Mouse (Mus musculus) embryonic facial prominence, embryonic 11.5 days (tissue): ENCODE measurements at regions not wholly inside any gene's neighbourhood (a gene's known extent, or its start where the extent isn't known, plus 50 kb on each side); places are given as distances from the start of the nearest gene placed in this dataset.

Source experiments
- ATAC-seq: fragments of 200-750 bp; cut with Nextera tagmentation; replicated peaks from 2 replicates; pipeline ENCODE4 v1.8.0; 2017; ENCODE audit warnings: low read depth; ENCODE audit not compliant: insufficient number of reproducible peaks, low FRiP score, low TSS enrichment
- DNase-seq: peaks from one replicate; pipeline ENCODE4 v3.0.0-alpha.2; 2015; ENCODE audit warnings: low spot score
- H3K27ac ChIP-seq: fragments of 300-500 bp; sonication (generic); replicated peaks from 2 replicates; pipeline ENCODE4 v1.5.1; 2014; ENCODE audit warnings: mild to moderate bottlenecking, low read depth, low read length, control low read depth
- H3K27me3 ChIP-seq: fragments of 300-500 bp; sonication (generic); 2 replicates; pipeline ENCODE4 v1.6.1; 2014; ENCODE audit warnings: mild to moderate bottlenecking, low read length, moderate library complexity, mixed read lengths; ENCODE audit not compliant: control insufficient read depth, insufficient read depth
- H3K36me3 ChIP-seq: fragments of 300-500 bp; sonication (generic); replicated peaks from 2 replicates; pipeline ENCODE4 v1.6.1; 2014; ENCODE audit warnings: low read depth, mild to moderate bottlenecking, low read length, moderate library complexity, mixed read lengths; ENCODE audit not compliant: control insufficient read depth, insufficient read depth
- H3K4me1 ChIP-seq: fragments of 300-500 bp; sonication (generic); 2 replicates; pipeline ENCODE4 v1.6.1; 2014; ENCODE audit warnings: low read length, mixed read lengths; ENCODE audit not compliant: control insufficient read depth, insufficient read depth
- H3K4me2 ChIP-seq: fragments of 300-500 bp; sonication (generic); 2 replicates; pipeline ENCODE4 v1.6.1; 2014; ENCODE audit warnings: low read depth, mild to moderate bottlenecking, control low read depth, low read length, moderate library complexity
- H3K4me3 ChIP-seq: fragments of 300-500 bp; sonication (generic); 2 replicates; pipeline ENCODE4 v1.5.1; 2014; ENCODE audit warnings: low read depth, low read length, control low read depth
- H3K9ac ChIP-seq: fragments of 300-500 bp; sonication (generic); replicated peaks from 2 replicates; pipeline ENCODE4 v1.6.1; 2014; ENCODE audit warnings: mild to moderate bottlenecking, control low read depth, low read length
- H3K9me3 ChIP-seq: fragments of 300-500 bp; sonication (generic); replicated peaks from 2 replicates; pipeline ENCODE4 v1.6.1; 2016; ENCODE audit warnings: mild to moderate bottlenecking, low read length, inconsistent platforms, mixed read lengths; ENCODE audit not compliant: control insufficient read depth
- WGBS: fragments of 180-500 bp; shearing (Covaris S2); extraction: QIAGEN DNeasy Blood & Tissue Kit; methylation state at CpG from one replicate; pipeline ENCODE4 v1.1.7; 2014; 5-methylcytosine and 5-hydroxymethylcytosine counted together

- H3K27ac ChIP-seq: no peak overlapping the region
- no peaks in the 10 kb centered on the region for H3K36me3 ChIP-seq
- H3K4me3 ChIP-seq: no peak overlapping the region
- DNase-seq: no peak
- no peak overlapping the region for H3K4me2 ChIP-seq
- no peak overlapping the region for H3K9ac ChIP-seq
- H3K4me1 ChIP-seq: no peaks in the 10 kb centered on the region
- H3K9me3 ChIP-seq: no peaks in the 10 kb centered on the region
- H3K27me3 ChIP-seq: no peaks in the 10 kb centered on the region
- ATAC-seq: no peak
- WGBS: 83% methylated on average over 2 of the region's 2 CpGs
These were observed 100.9 kb upstream of the B430305J03Rik start for GRCm38 (mm10) chr3:61466641-61467040.

DNA sequence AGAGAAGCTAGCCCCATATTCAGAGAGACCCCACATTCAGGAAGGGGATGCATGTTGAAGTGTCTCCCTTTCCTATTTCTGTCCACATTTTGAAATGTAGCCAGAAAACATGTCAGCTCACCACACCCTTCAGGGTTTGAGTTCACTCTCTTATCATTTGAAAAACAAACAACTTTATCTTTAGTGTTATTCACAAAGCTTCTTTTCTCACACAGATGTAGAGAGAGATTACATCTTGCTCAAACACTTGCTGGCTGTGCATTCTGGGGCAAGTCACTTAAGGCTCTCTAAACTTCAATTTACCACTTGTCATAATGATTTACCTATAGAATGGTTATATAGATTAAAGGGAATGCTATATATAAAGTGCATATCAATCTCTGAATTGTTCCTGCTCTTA lies 94.3 kb upstream of the B430305J03Rik start:
- no peaks in the 10 kb centered on the region for H3K4me1 ChIP-seq
- no peaks in the 10 kb centered on the region for H3K27me3 ChIP-seq

GRCm38 (mm10) chr3:61456598-61456997 lies 90.8 kb upstream of the B430305J03Rik start:
- Histone ChIP-seq H3K4me2 (no peak overlapping the region), H3K9ac (no peak overlapping the region), H3K4me3 (no peak overlapping the region), H3K4me1 (no peaks in the 10 kb centered on the region), H3K27me3 (no peaks in the 10 kb centered on the region), H3K9me3 (no peaks in the 10 kb centered on the region), H3K27ac (no peak overlapping the region), H3K36me3 (no peaks in the 10 kb centered on the region)
- no peak for DNase-seq
- 93% methylated on average over 2 of the region's 2 CpGs for WGBS
- no peak for ATAC-seq

More for the DNA sequence above, 94.3 kb upstream of the B430305J03Rik start:
- no peaks in the 10 kb centered on the region for H3K36me3 ChIP-seq
- H3K4me2 ChIP-seq: no peak overlapping the region
- ATAC-seq (no peak), DNase-seq (no peak)
- H3K9ac ChIP-seq: no peak overlapping the region
- no peak overlapping the region for H3K4me3 ChIP-seq
- no peaks in the 10 kb centered on the region for H3K9me3 ChIP-seq
- H3K27ac ChIP-seq: no peak overlapping the region

DNA sequence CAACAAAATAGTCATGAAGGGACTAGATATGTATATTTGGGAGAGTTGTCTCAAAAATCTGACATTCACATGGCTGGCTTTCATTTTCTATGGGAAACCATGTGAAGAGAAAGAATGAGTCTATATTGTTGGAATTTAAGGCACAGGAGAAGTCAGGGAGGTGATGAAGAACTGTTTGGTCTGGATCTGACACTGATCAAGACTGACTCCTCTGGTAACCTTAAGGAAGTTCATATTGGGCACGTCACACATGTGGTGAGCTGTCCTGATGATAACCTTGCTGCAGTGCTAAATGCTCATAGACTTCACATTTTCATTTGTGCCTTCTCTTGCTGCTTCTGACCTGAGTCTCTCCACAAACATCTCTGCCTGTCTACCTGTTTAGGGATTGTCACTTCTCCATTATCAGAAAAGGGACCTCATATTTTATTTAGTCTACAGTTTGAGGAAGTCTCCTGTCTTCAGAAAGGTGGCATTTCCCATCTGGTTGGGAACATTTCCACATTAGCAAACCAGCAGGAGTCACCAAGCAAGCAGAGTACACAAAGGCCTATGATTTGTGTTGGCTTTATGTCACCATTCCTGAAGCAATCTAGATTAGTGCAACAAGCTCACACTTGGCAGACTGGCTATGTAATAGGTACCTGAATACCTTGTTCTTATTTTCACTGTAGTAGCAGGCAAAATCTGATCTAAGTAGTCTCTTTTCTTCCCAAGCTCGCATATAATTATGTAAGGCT lies 76.4 kb upstream of the B430305J03Rik start:
- Histone ChIP-seq H3K9ac (no peak overlapping the region), H3K4me1 (no peaks in the 10 kb centered on the region), H3K36me3 (no peaks in the 10 kb centered on the region), H3K9me3 (no peaks in the 10 kb centered on the region), H3K27ac (no peak overlapping the region), H3K27me3 (no peaks in the 10 kb centered on the region), H3K4me3 (no peak overlapping the region), H3K4me2 (no peak overlapping the region)
- ATAC-seq (no peak), DNase-seq (no peak)
- 80% methylated on average over 2 of the region's 2 CpGs for WGBS

GRCm38 (mm10) chr3:61441445-61441844 lies 75.7 kb upstream of the B430305J03Rik start:
- H3K9ac ChIP-seq: no peak overlapping the region
- no peak overlapping the region for H3K4me2 ChIP-seq
- H3K4me3 ChIP-seq: no peak overlapping the region
- no peaks in the 10 kb centered on the region for H3K36me3 ChIP-seq
- no peaks in the 10 kb centered on the region for H3K9me3 ChIP-seq
- H3K4me1 ChIP-seq: no peaks in the 10 kb centered on the region
- no peaks in the 10 kb centered on the region for H3K27me3 ChIP-seq
- WGBS: 92% methylated on average over 4 of the region's 4 CpGs
- DNase-seq (no peak), ATAC-seq (no peak)
- H3K27ac ChIP-seq: no peak overlapping the region

DNA sequence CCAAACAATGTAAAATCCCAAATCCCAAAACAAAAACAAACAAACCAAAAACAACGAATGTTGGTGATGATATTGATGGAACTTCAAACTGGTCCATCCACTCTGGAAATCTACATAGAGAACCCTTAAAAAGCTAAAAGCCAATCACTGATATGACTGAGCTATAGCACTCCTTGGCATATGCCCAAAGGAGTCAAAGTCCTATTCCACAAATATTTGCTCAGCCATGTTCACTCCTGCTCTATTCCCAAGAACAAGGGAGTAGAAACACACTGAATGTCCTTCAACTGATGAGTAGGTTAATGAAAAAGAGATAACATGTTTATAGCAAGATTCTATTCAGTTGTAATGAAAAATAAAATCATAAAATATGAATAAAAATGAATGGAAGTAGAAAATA lies 63.0 kb upstream of the B430305J03Rik start:
- ATAC-seq (no peak), DNase-seq (no peak)
- Histone ChIP-seq H3K27ac (no peak overlapping the region), H3K9me3 (no peaks in the 10 kb centered on the region), H3K36me3 (no peaks in the 10 kb centered on the region), H3K9ac (no peak overlapping the region), H3K4me1 (no peaks in the 10 kb centered on the region), H3K4me3 (no peak overlapping the region), H3K4me2 (no peak overlapping the region), H3K27me3 (no peaks in the 10 kb centered on the region)
- 80% methylated on average over 1 of the region's 1 CpGs for WGBS

GRCm38 (mm10) chr3:61423945-61424344 lies 58.2 kb upstream of the B430305J03Rik start:
- Histone ChIP-seq H3K9ac (no peak overlapping the region), H3K36me3 (no peaks in the 10 kb centered on the region), H3K4me2 (no peak overlapping the region), H3K27ac (no peak overlapping the region), H3K9me3 (no peaks in the 10 kb centered on the region), H3K4me3 (no peak overlapping the region), H3K4me1 (no peaks in the 10 kb centered on the region), H3K27me3 (no peaks in the 10 kb centered on the region)
- WGBS: 84% methylated on average over 5 of the region's 5 CpGs
- DNase-seq (no peak), ATAC-seq (no peak)

DNA sequence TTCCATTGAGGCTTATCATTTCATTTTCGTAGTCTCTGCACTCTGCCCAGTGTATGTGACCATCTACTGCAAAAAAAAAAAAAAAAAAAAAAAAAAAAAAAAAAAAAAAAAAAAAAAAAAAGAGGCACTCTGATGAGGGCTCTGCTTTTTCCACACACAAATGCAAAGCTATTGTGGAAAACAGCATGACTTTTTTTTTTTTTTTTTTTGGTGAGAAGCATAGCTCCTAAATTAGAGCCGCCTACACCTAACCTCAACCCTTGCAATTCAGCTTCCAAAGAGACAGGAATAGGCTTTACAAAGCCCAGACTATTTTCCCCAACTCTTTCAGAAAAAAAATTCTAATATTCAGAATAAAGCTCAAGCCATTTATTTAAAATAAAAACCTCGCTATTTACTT lies 54.0 kb upstream of the B430305J03Rik start:
- Histone ChIP-seq H3K36me3 (no peaks in the 10 kb centered on the region), H3K9me3 (no peaks in the 10 kb centered on the region), H3K27ac (no peak overlapping the region), H3K4me2 (no peak overlapping the region), H3K4me3 (no peak overlapping the region), H3K9ac (no peak overlapping the region), H3K27me3 (no peaks in the 10 kb centered on the region), H3K4me1 (no peaks in the 10 kb centered on the region)
- 86% methylated on average over 3 of the region's 3 CpGs for WGBS
- DNase-seq: no peak
- ATAC-seq: no peak
